Mouse (Mus musculus) spleen, adult 18-20 months (tissue): ENCODE data around the gene Ccne1.
"Not testable (repeated sequence)": the region's sequence is repeated elsewhere in the genome, so short reads cannot be mapped to it uniquely, and the experiment has no call there.

Experiments used
- DNase-seq, 2 experiments: peaks; one replicate each; pipeline ENCODE4 v3.0.0; 2022; ENCODE audit warnings: mixed read lengths in 2 of 2

Gene Ccne1

GRCm38 (mm10) chr7:38107371-38108259 is at the start of gene Ccne1:
Ccne1 (minus strand) TSS chr7:38107534.
- peak; percentile 99 to 100 for DNase-seq

GRCm38 (mm10) chr7:38155829-38156228 is 48.5 kb upstream of the Ccne1 start:
- no peak for DNase-seq

- DNase-seq, result no peak
These were observed 45.2 kb upstream of the Ccne1 start for GRCm38 (mm10) chr7:38152571-38152970.

- no peak for DNase-seq
These were observed 44.5 kb upstream of the Ccne1 start for GRCm38 (mm10) chr7:38151706-38152312.

GRCm38 (mm10) chr7:38147477-38147876 is 40.1 kb upstream of the Ccne1 start:
- no peak for DNase-seq

GRCm38 (mm10) chr7:38141747-38142545 is 34.6 kb upstream of the Ccne1 start:
- peak; percentile 59 to 87 for DNase-seq

GRCm38 (mm10) chr7:38140324-38140723 is 33.0 kb upstream of the Ccne1 start:
- no peak for DNase-seq

- DNase-seq, result no peak
These were observed 27.1 kb upstream of the Ccne1 start for GRCm38 (mm10) chr7:38134471-38134870.

- DNase-seq, result peak in 1 of 2 experiments; percentile 59
These were observed 23.9 kb upstream of the Ccne1 start for GRCm38 (mm10) chr7:38131186-38131585.

- no peak for DNase-seq
These were observed 22.8 kb upstream of the Ccne1 start for GRCm38 (mm10) chr7:38129986-38130729.

- no peak for DNase-seq
These were observed 22.2 kb upstream of the Ccne1 start for GRCm38 (mm10) chr7:38129491-38129890.

GRCm38 (mm10) chr7:38128256-38128655 is 20.9 kb upstream of the Ccne1 start:
- DNase-seq, result not testable (repeated sequence)

- DNase-seq, result no peak
These were observed 18.3 kb upstream of the Ccne1 start for GRCm38 (mm10) chr7:38125565-38126159.

- DNase-seq, result not testable (repeated sequence)
These were observed 16.8 kb upstream of the Ccne1 start for GRCm38 (mm10) chr7:38124164-38124563.

- DNase-seq, result no peak
These were observed 11.3 kb upstream of the Ccne1 start for GRCm38 (mm10) chr7:38118594-38118993.

GRCm38 (mm10) chr7:38112451-38112850 is 5.1 kb upstream of the Ccne1 start:
- no peak for DNase-seq

- no peak for DNase-seq
These were observed 4.7 kb upstream of the Ccne1 start for GRCm38 (mm10) chr7:38111996-38112395.

GRCm38 (mm10) chr7:38108260-38108632 is 912 bp upstream of the Ccne1 start:
- no peak for DNase-seq

GRCm38 (mm10) chr7:38106711-38107311 is 523 bp downstream of the Ccne1 start:
- peak; percentile 39 to 42 for DNase-seq

- no peak for DNase-seq
These were observed 2.0 kb downstream of the Ccne1 start for GRCm38 (mm10) chr7:38105379-38105778.

- DNase-seq, result peak in 1 of 2 experiments; percentile 32
These were observed 3.2 kb downstream of the Ccne1 start for GRCm38 (mm10) chr7:38104097-38104496.

GRCm38 (mm10) chr7:38094353-38094752 is 13.0 kb downstream of the Ccne1 start:
- peak; percentile 43 to 46 for DNase-seq
